Mouse (Mus musculus) adipocyte (in vitro differentiated cells): ENCODE measurements around the gene Tyw3.
"Not testable (repeated sequence)": the region's sequence is repeated elsewhere in the genome, so short reads cannot be mapped to it uniquely, and the experiment has no call there.

Experiments
- DNase-seq: peaks from one replicate; pipeline ENCODE4 v3.0.0-alpha.2; 2016; ENCODE audit warnings: low spot score

Gene Tyw3

GRCm38 (mm10) chr3:154596934-154597554, at the start of gene Tyw3:
TSS of gene Tyw3 (minus strand) at chr3:154597104.
- peak; percentile 93 for DNase-seq

GRCm38 (mm10) chr3:154633091-154633490, 36.2 kb upstream of the Tyw3 start:
- peak; percentile 29 for DNase-seq

GRCm38 (mm10) chr3:154631281-154631680, 34.4 kb upstream of the Tyw3 start:
- not testable (repeated sequence) for DNase-seq

GRCm38 (mm10) chr3:154628284-154628683, 31.4 kb upstream of the Tyw3 start:
- DNase-seq = no peak

- no peak for DNase-seq
Measured at GRCm38 (mm10) chr3:154616106-154616505, 19.2 kb upstream of the Tyw3 start.

GRCm38 (mm10) chr3:154615304-154615703, 18.4 kb upstream of the Tyw3 start:
- DNase-seq = no peak

- no peak for DNase-seq
Measured at GRCm38 (mm10) chr3:154614771-154615170, 17.9 kb upstream of the Tyw3 start.

GRCm38 (mm10) chr3:154611888-154612287, 15.0 kb upstream of the Tyw3 start:
- peak; percentile 10 for DNase-seq

GRCm38 (mm10) chr3:154607896-154608295, 11.0 kb upstream of the Tyw3 start:
- no peak for DNase-seq

- DNase-seq = no peak
Measured at GRCm38 (mm10) chr3:154604871-154605270, 8.0 kb upstream of the Tyw3 start.

GRCm38 (mm10) chr3:154602141-154602540, 5.2 kb upstream of the Tyw3 start:
- DNase-seq = no peak

- peak; percentile 17 for DNase-seq
Measured at GRCm38 (mm10) chr3:154597561-154597960, 657 bp upstream of the Tyw3 start.

GRCm38 (mm10) chr3:154596488-154596933, 393 bp downstream of the Tyw3 start, which contains the start of gene Cryz:
TSS of gene Cryz (plus strand) at chr3:154596711.
- peak; percentile 94 for DNase-seq

- DNase-seq = no peak
Measured at GRCm38 (mm10) chr3:154594156-154594555, 2.7 kb downstream of the Tyw3 start.

- DNase-seq = no peak
Measured at GRCm38 (mm10) chr3:154593596-154593995, 3.3 kb downstream of the Tyw3 start.

GRCm38 (mm10) chr3:154591621-154592020, 5.3 kb downstream of the Tyw3 start:
- no peak for DNase-seq

GRCm38 (mm10) chr3:154590971-154591370, 5.9 kb downstream of the Tyw3 start:
- DNase-seq = no peak

GRCm38 (mm10) chr3:154584351-154584750, 12.6 kb downstream of the Tyw3 start:
- DNase-seq = no peak

GRCm38 (mm10) chr3:154577895-154578294, 19.0 kb downstream of the Tyw3 start:
- no peak for DNase-seq

GRCm38 (mm10) chr3:154573666-154574065, 23.2 kb downstream of the Tyw3 start:
- peak; percentile 64 for DNase-seq

- DNase-seq = peak; percentile 84
Measured at GRCm38 (mm10) chr3:154572341-154572972, 24.4 kb downstream of the Tyw3 start.

- no peak for DNase-seq
Measured at GRCm38 (mm10) chr3:154570786-154571185, 26.1 kb downstream of the Tyw3 start.

GRCm38 (mm10) chr3:154570029-154570575, 26.8 kb downstream of the Tyw3 start:
- DNase-seq = no peak
